Mouse (Mus musculus): ENCODE data around the gene Smc1b. TPM values are rescaled to one million over a fixed set of nuclear protein-coding genes. Genes with fewer than 3 reads are reported as not detected.
"Not testable (repeated sequence)": the region's sequence is repeated elsewhere in the genome, so short reads cannot be mapped to it uniquely, and the experiment has no call there.

The Smc1b gene
- polyA plus RNA-seq, 1 experiment from 2014 or later: 0.21 TPM

- Histone ChIP-seq H3K9me3 (replicated peaks; ENCODE audit: control insufficient read depth, low read length) (no peaks in the 10 kb centered on the region), H3K4me3 (ENCODE audit: low read depth, low read length) (peak overlapping the region; percentile 74), H3K9ac (ENCODE audit: low read depth, low read length) (peak overlapping the region; percentile 73), H3K4me2 (ENCODE audit: low read depth, low read length) (peak overlapping the region; percentile 86), H3K36me3 (ENCODE audit: control insufficient read depth, insufficient read depth) (no peaks in the 10 kb centered on the region), H3K27ac (ENCODE audit: low read length) (peak overlapping the region; percentile 8; the same call in 1 of the 2 replicates), H3K27me3 (ENCODE audit: control insufficient read depth, insufficient read depth, low read depth, low read length) (no peaks in the 10 kb centered on the region), H3K4me1 (ENCODE audit: control insufficient read depth, low read depth, low read length) (peaks cover 11% of the 10 kb centered on the region)
- WGBS (ENCODE audit: insufficient replicate concordance): 3% methylated on average over 8 of the region's 8 CpGs
- ATAC-seq (ENCODE audit: low read depth): no peak
Observed at GRCm38 (mm10) chr15:85037343-85037690, 94.4 kb downstream of the Smc1b start.

- no peaks in the 10 kb centered on the region for H3K27me3 ChIP-seq (ENCODE audit: control insufficient read depth, insufficient read depth, low read depth, low read length)
- ATAC-seq (ENCODE audit: low read depth): peak; percentile 95
- peaks cover 9% of the 10 kb centered on the region for H3K4me1 ChIP-seq (ENCODE audit: control insufficient read depth, low read depth, low read length)
- peak overlapping the region; percentile 66 for H3K27ac ChIP-seq (ENCODE audit: low read length)
- peak overlapping the region; percentile 73 for H3K9ac ChIP-seq (ENCODE audit: low read depth, low read length)
- peak overlapping the region; percentile 74 for H3K4me3 ChIP-seq (ENCODE audit: low read depth, low read length)
- no peaks in the 10 kb centered on the region for H3K36me3 ChIP-seq (ENCODE audit: control insufficient read depth, insufficient read depth)
- H3K9me3 ChIP-seq (replicated peaks; ENCODE audit: control insufficient read depth, low read length): no peaks in the 10 kb centered on the region
- under 1% methylated on average over 54 of the region's 75 CpGs for whole genome bisulfite sequencing (ENCODE audit: insufficient replicate concordance)
- peak overlapping the region; percentile 86 for H3K4me2 ChIP-seq (ENCODE audit: low read depth, low read length)
Observed at GRCm38 (mm10) chr15:85036566-85037342, 95.0 kb downstream of the Smc1b start.

GRCm38 (mm10) chr15:85033916-85034315 is 97.8 kb downstream of the Smc1b start:
- H3K9ac ChIP-seq (ENCODE audit: low read depth, low read length); H3K27me3 ChIP-seq (ENCODE audit: control insufficient read depth, insufficient read depth, low read depth, low read length); H3K4me2 ChIP-seq (ENCODE audit: low read depth, low read length); ATAC-seq (ENCODE audit: low read depth); H3K36me3 ChIP-seq (ENCODE audit: control insufficient read depth, insufficient read depth); H3K27ac ChIP-seq (ENCODE audit: low read length); H3K9me3 ChIP-seq (replicated peaks; ENCODE audit: control insufficient read depth, low read length); H3K4me1 ChIP-seq (ENCODE audit: control insufficient read depth, low read depth, low read length); H3K4me3 ChIP-seq (ENCODE audit: low read depth, low read length): not testable (repeated sequence)
- WGBS (ENCODE audit: insufficient replicate concordance): 55% methylated on average over 7 of the region's 7 CpGs

GRCm38 (mm10) chr15:85031866-85032265 is 99.9 kb downstream of the Smc1b start:
- H3K4me2 ChIP-seq (ENCODE audit: low read depth, low read length): no peak overlapping the region
- WGBS (ENCODE audit: insufficient replicate concordance): 50% methylated on average over 3 of the region's 3 CpGs
- H3K9me3 ChIP-seq (replicated peaks; ENCODE audit: control insufficient read depth, low read length): no peaks in the 10 kb centered on the region
- no peak overlapping the region for H3K4me3 ChIP-seq (ENCODE audit: low read depth, low read length)
- H3K9ac ChIP-seq (ENCODE audit: low read depth, low read length): no peak overlapping the region
- H3K27me3 ChIP-seq (ENCODE audit: control insufficient read depth, insufficient read depth, low read depth, low read length): no peaks in the 10 kb centered on the region
- H3K36me3 ChIP-seq (ENCODE audit: control insufficient read depth, insufficient read depth): no peaks in the 10 kb centered on the region
- H3K27ac ChIP-seq (ENCODE audit: low read length): no peak overlapping the region
- peaks cover 6% of the 10 kb centered on the region for H3K4me1 ChIP-seq (ENCODE audit: control insufficient read depth, low read depth, low read length)
- no peak for ATAC-seq (ENCODE audit: low read depth)

- not testable (repeated sequence) for H3K9me3 ChIP-seq (replicated peaks; ENCODE audit: control insufficient read depth, low read length); H3K9ac ChIP-seq (ENCODE audit: low read depth, low read length); H3K27me3 ChIP-seq (ENCODE audit: control insufficient read depth, insufficient read depth, low read depth, low read length); H3K27ac ChIP-seq (ENCODE audit: low read length); H3K4me3 ChIP-seq (ENCODE audit: low read depth, low read length); H3K4me1 ChIP-seq (ENCODE audit: control insufficient read depth, low read depth, low read length); H3K36me3 ChIP-seq (ENCODE audit: control insufficient read depth, insufficient read depth); ATAC-seq (ENCODE audit: low read depth); H3K4me2 ChIP-seq (ENCODE audit: low read depth, low read length)
- 28% methylated on average over 1 of the region's 1 CpGs for WGBS (ENCODE audit: insufficient replicate concordance)
Observed at GRCm38 (mm10) chr15:85030643-85031042, 101.1 kb downstream of the Smc1b start.

GRCm38 (mm10) chr15:85028648-85029047 is 103.1 kb downstream of the Smc1b start, which contains the start of gene Fam118a:
Gene Fam118a, plus strand, starts transcription at chr15:85028948.
- H3K9ac ChIP-seq (ENCODE audit: low read depth, low read length); H3K27ac ChIP-seq (ENCODE audit: low read length); ATAC-seq (ENCODE audit: low read depth); H3K4me2 ChIP-seq (ENCODE audit: low read depth, low read length); H3K9me3 ChIP-seq (replicated peaks; ENCODE audit: control insufficient read depth, low read length); H3K4me3 ChIP-seq (ENCODE audit: low read depth, low read length); H3K4me1 ChIP-seq (ENCODE audit: control insufficient read depth, low read depth, low read length); H3K36me3 ChIP-seq (ENCODE audit: control insufficient read depth, insufficient read depth); H3K27me3 ChIP-seq (ENCODE audit: control insufficient read depth, insufficient read depth, low read depth, low read length): not testable (repeated sequence)
- WGBS (ENCODE audit: insufficient replicate concordance): 37% methylated on average over 1 of the region's 1 CpGs

- H3K9ac ChIP-seq (ENCODE audit: low read depth, low read length): no peak overlapping the region
- H3K27me3 ChIP-seq (ENCODE audit: control insufficient read depth, insufficient read depth, low read depth, low read length): no peaks in the 10 kb centered on the region
- H3K36me3 ChIP-seq (ENCODE audit: control insufficient read depth, insufficient read depth): no peaks in the 10 kb centered on the region
- no peaks in the 10 kb centered on the region for H3K9me3 ChIP-seq (replicated peaks; ENCODE audit: control insufficient read depth, low read length)
- WGBS (ENCODE audit: insufficient replicate concordance): 58% methylated on average over 4 of the region's 4 CpGs
- H3K27ac ChIP-seq (ENCODE audit: low read length): no peak overlapping the region
- no peak for ATAC-seq (ENCODE audit: low read depth)
- H3K4me2 ChIP-seq (ENCODE audit: low read depth, low read length): no peak overlapping the region
- H3K4me1 ChIP-seq (ENCODE audit: control insufficient read depth, low read depth, low read length): no peaks in the 10 kb centered on the region
- H3K4me3 ChIP-seq (ENCODE audit: low read depth, low read length): no peak overlapping the region
Observed at GRCm38 (mm10) chr15:85027740-85028139, 104.0 kb downstream of the Smc1b start.

- Histone ChIP-seq H3K27me3 (ENCODE audit: control insufficient read depth, insufficient read depth, low read depth, low read length) (no peaks in the 10 kb centered on the region), H3K4me2 (ENCODE audit: low read depth, low read length) (no peak overlapping the region), H3K4me1 (ENCODE audit: control insufficient read depth, low read depth, low read length) (no peaks in the 10 kb centered on the region), H3K27ac (ENCODE audit: low read length) (no peak overlapping the region), H3K36me3 (ENCODE audit: control insufficient read depth, insufficient read depth) (no peaks in the 10 kb centered on the region), H3K9ac (ENCODE audit: low read depth, low read length) (no peak overlapping the region), H3K9me3 (replicated peaks; ENCODE audit: control insufficient read depth, low read length) (no peaks in the 10 kb centered on the region), H3K4me3 (ENCODE audit: low read depth, low read length) (no peak overlapping the region)
- WGBS (ENCODE audit: insufficient replicate concordance): 45% methylated on average over 4 of the region's 4 CpGs
- ATAC-seq (ENCODE audit: low read depth): no peak
Observed at GRCm38 (mm10) chr15:85026197-85026596, 105.6 kb downstream of the Smc1b start.

- no peak overlapping the region for H3K4me2 ChIP-seq (ENCODE audit: low read depth, low read length)
- H3K36me3 ChIP-seq (ENCODE audit: control insufficient read depth, insufficient read depth): no peaks in the 10 kb centered on the region
- H3K9ac ChIP-seq (ENCODE audit: low read depth, low read length): no peak overlapping the region
- peaks cover 3% of the 10 kb centered on the region for H3K27me3 ChIP-seq (ENCODE audit: control insufficient read depth, insufficient read depth, low read depth, low read length)
- H3K9me3 ChIP-seq (replicated peaks; ENCODE audit: control insufficient read depth, low read length): no peaks in the 10 kb centered on the region
- no peaks in the 10 kb centered on the region for H3K4me1 ChIP-seq (ENCODE audit: control insufficient read depth, low read depth, low read length)
- H3K27ac ChIP-seq (ENCODE audit: low read length): no peak overlapping the region
- WGBS (ENCODE audit: insufficient replicate concordance): 52% methylated on average over 4 of the region's 4 CpGs
- ATAC-seq (ENCODE audit: low read depth): no peak
- no peak overlapping the region for H3K4me3 ChIP-seq (ENCODE audit: low read depth, low read length)
Observed at GRCm38 (mm10) chr15:85022211-85022610, 109.6 kb downstream of the Smc1b start.
